ENCODE assay signal across 23 mouse cellular contexts in the genomic region with DNA sequence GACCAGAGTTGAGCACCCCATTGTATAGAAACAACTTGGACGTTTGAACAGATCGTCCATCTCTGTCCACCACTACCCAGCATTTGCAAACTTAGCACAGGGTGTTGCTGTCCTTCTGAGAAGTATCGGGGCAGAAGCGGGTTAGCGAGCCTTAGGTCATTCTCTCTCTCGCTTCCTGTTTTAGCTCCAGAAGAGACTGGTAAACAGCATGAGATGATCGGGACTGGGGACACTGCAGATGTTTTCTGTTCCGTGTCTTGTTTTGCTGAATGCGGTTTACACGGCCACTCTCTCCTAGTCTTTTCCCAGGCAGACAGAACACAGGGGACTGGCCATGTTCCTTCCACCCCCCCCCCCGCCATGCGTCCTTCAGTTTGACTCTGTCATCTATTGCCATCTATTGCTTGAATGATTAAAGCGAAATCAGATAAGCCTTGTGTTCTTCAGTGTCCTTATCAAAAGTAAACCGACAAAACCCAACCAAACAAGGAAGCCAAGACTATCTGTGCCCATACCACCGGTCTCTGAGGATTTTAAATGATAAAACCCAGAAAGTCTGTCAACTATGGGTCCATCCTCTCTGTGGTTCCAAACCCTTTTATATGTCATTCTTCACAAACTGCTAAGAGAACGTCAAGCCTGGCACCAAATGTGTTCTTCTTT. TPM values are rescaled to one million over a fixed set of nuclear protein-coding genes. Genes with fewer than 3 reads are reported as not detected.
DNase-seq lines count a peak whose midpoint lies in the region; TF ChIP-seq lines count a peak whose summit lies in the region.
"Had no signal": no experiment of that assay in that cellular context is flagged by ENCODE, and none has a peak within 500 bp of the region (broad histone marks: within the 10 kb centered on the region; RNA-seq: fewer than 3 reads in every experiment).

No protein-coding gene starts in this region.

- TF ChIP-seq POLR2A in spleen, adult 2 months (IDR thresholded peaks at IDR 0.05; ENCODE audit: low read depth, low read length) = no peak
- no peak for TF ChIP-seq POLR2A in cortical plate, adult 2 months (IDR thresholded peaks at IDR 0.05; ENCODE audit: extremely low read depth, insufficient read depth, low read length)

- H3K27me3 ChIP-seq in spleen, adult 2 months (ENCODE audit: control insufficient read depth, insufficient read depth, low read length) = no peaks in the 10 kb centered on the region
- no peaks in the 10 kb centered on the region for H3K27me3 ChIP-seq in splenic B cell, adult 2 months (ENCODE audit: control insufficient read depth, insufficient read depth, low read length, poor library complexity, severe bottlenecking)

- H3K4me1 ChIP-seq in spleen, adult 2 months (ENCODE audit: control insufficient read depth, insufficient read depth, insufficient read length) = peaks cover 6% of the 10 kb centered on the region; the same call in 1 of the 2 replicates
- no peaks in the 10 kb centered on the region for H3K4me1 ChIP-seq in cortical plate, adult 2 months (ENCODE audit: control insufficient read depth, insufficient read depth, low read length)
- H3K4me1 ChIP-seq: forebrain, embryonic 12.5 days; hindbrain, embryonic 15.5 days; midbrain, embryonic 10.5 days had no signal

- 54% methylated on average over 16 of the region's 16 CpGs for WGBS in spleen, adult 2 months

- H3K27ac ChIP-seq in spleen, adult 2 months (ENCODE audit: insufficient read depth, low read length) = peak overlapping the region; percentile 40; the same call in 1 of the 2 replicates
- peak overlapping the region; percentile 19; the same call in 1 of the 2 replicates for H3K27ac ChIP-seq in cortical plate, adult 2 months (ENCODE audit: insufficient read depth, low read length)
- H3K27ac ChIP-seq: forebrain, embryonic 12.5 days; heart, embryonic 13.5 days; hindbrain, embryonic 15.5 days; kidney, embryonic 15.5 days; limb, embryonic 10.5 days; midbrain, embryonic 10.5 days; neural tube, embryonic 13.5 days had no signal

- no peak overlapping the region for H3K4me3 ChIP-seq in spleen, adult 2 months (ENCODE audit: extremely low read depth, insufficient read depth, insufficient read length)
- no peak overlapping the region for H3K4me3 ChIP-seq in cortical plate, adult 2 months (ENCODE audit: insufficient read depth, low read length)
- H3K4me3 ChIP-seq: forebrain, embryonic 12.5 days; heart, embryonic 13.5 days; hindbrain, embryonic 15.5 days; kidney, embryonic 15.5 days; limb, embryonic 10.5 days; midbrain, embryonic 10.5 days; neural tube, embryonic 13.5 days had no signal

- no peaks in the 10 kb centered on the region for H3K36me3 ChIP-seq in spleen, adult 2 months (ENCODE audit: control insufficient read depth, insufficient read depth, low read length)
- H3K36me3 ChIP-seq in splenic B cell, adult 2 months (ENCODE audit: control insufficient read depth, insufficient read depth, low read length, poor library complexity, severe bottlenecking) = no peaks in the 10 kb centered on the region
- H3K36me3 ChIP-seq: forebrain, embryonic 12.5 days; heart, embryonic 13.5 days; hindbrain, embryonic 15.5 days; kidney, embryonic 15.5 days; limb, embryonic 10.5 days; midbrain, embryonic 10.5 days; neural tube, embryonic 13.5 days had no signal

- DNase-seq in heart, adult 18-20 months = peak; percentile 13 to 60
- DNase-seq in heart, adult 8-10 months (ENCODE audit: low spot score) = no peak
- DNase-seq in spleen, adult 2 months (ENCODE audit: low read depth in 1 of 2, low spot score in 2 of 2) = peak in 1 of 2 experiments; percentile 15
- DNase-seq in spleen, adult 12 weeks (ENCODE audit: low spot score) = no peak
- peak; percentile 49 for DNase-seq in splenic B cell, adult 2 months (ENCODE audit: low read depth, low spot score)
- no peak for DNase-seq in frontal cortex, postnatal 10 days (ENCODE audit: low spot score in 2 of 2)
- no peak for DNase-seq in left cerebral cortex, adult 9 months (ENCODE audit: low spot score in 2 of 2)
- DNase-seq: adrenal gland, postnatal 36 days; cerebellum, postnatal 14 days; gastrocnemius, postnatal 25 days; heart, postnatal 36 days; right cerebral cortex, postnatal 14 days had no signal

- TF ChIP-seq CTCF in spleen, adult 2 months (IDR thresholded peaks at IDR 0.05; ENCODE audit: extremely low read depth, insufficient read depth, insufficient read length, insufficient replicate concordance) = no peak
- no peak for TF ChIP-seq CTCF in cortical plate, adult 2 months (IDR thresholded peaks at IDR 0.05; ENCODE audit: extremely low read depth, insufficient read depth, low read length)

RNA-seq across cellular contexts. Expression of gene Dusp12, which starts 13.2 kb away (rescaled TPM):
- 1 to 10 TPM; 8.1 to 8.3 TPM for total RNA-seq in heart, adult 18-20 months (2021)
- 1 to 10 TPM; 7.6 to 8.9 (median 8.3) TPM for total RNA-seq in heart, adult 8-10 months (2022)
- polyA plus RNA-seq in spleen, adult 2 months (2012; rRNA removed) = 11.0 and 15.0 TPM in 2 replicates
- polyA plus RNA-seq in cortical plate, adult 2 months (2012; rRNA removed) = 32.0 and 32.5 TPM in 2 replicates

RNA-seq across cellular contexts. Expression of gene Gm26620, which starts 13.7 kb away (rescaled TPM):
- under 1 TPM; 0.45 to 0.49 TPM for total RNA-seq in heart, adult 18-20 months (2021)
- under 1 TPM in 3 of 4 experiments, not detected in 1; 0.44 to 0.68 (median 0.57) TPM for total RNA-seq in heart, adult 8-10 months (2022)
- 0.44 and 1.2 TPM in 2 replicates for polyA plus RNA-seq in spleen, adult 2 months (2012; rRNA removed)
- polyA plus RNA-seq in cortical plate, adult 2 months (2012; rRNA removed) = 0.81 and 0.83 TPM in 2 replicates
- polyA plus RNA-seq: forebrain, embryonic 12.5 days had no signal

RNA-seq across cellular contexts. Expression of gene Fcrlb, which starts 14.2 kb away (rescaled TPM):
- not detected for total RNA-seq in heart, adult 18-20 months (2021)
- total RNA-seq in heart, adult 8-10 months (2022) = not detected
- 1.5 and 2.5 TPM in 2 replicates for polyA plus RNA-seq in spleen, adult 2 months (2012; rRNA removed)
- 1.0 and 1.1 TPM in 2 replicates for polyA plus RNA-seq in cortical plate, adult 2 months (2012; rRNA removed)
- total RNA-seq: adrenal gland, postnatal 36 days; gastrocnemius, postnatal 25 days; heart, postnatal 36 days had no signal
- polyA plus RNA-seq: forebrain, embryonic 12.5 days; heart, embryonic 13.5 days; kidney, embryonic 15.5 days; limb, embryonic 10.5 days; midbrain, embryonic 10.5 days; stomach, embryonic 16.5 days had no signal

RNA-seq across cellular contexts. Expression of gene Fcrla, which starts 28.8 kb away (rescaled TPM):
- 1 to 10 TPM in 1 of 2 experiments, under 1 TPM in 1; 0.22 to 2.7 TPM for total RNA-seq in heart, adult 18-20 months (2021)
- 1 to 10 TPM in 1 of 4 experiments, under 1 TPM in 2, not detected in 1; 0.75 to 1.1 (median 0.86) TPM for total RNA-seq in heart, adult 8-10 months (2022)
- 116 and 142 TPM in 2 replicates for polyA plus RNA-seq in spleen, adult 2 months (2012; rRNA removed)
- 0.08 TPM in 1 of 2 replicates, not detected in the other for polyA plus RNA-seq in cortical plate, adult 2 months (2012; rRNA removed)
- total RNA-seq: gastrocnemius, postnatal 25 days; left cerebral cortex, adult 18-20 months had no signal
- polyA plus RNA-seq: forebrain, embryonic 12.5 days; hindbrain, embryonic 15.5 days; intestine, embryonic 16.5 days; kidney, embryonic 15.5 days; limb, embryonic 10.5 days; midbrain, embryonic 10.5 days; neural tube, embryonic 13.5 days had no signal

RNA-seq across cellular contexts. Expression of gene Atf6, which starts 31.0 kb away (rescaled TPM):
- 10 to 100 TPM; 66.1 to 66.3 TPM for total RNA-seq in heart, adult 18-20 months (2021)
- total RNA-seq in heart, adult 8-10 months (2022) = 10 to 100 TPM; 70.6 to 81.4 (median 76.4) TPM
- 9.6 and 10.2 TPM in 2 replicates for polyA plus RNA-seq in spleen, adult 2 months (2012; rRNA removed)
- polyA plus RNA-seq in cortical plate, adult 2 months (2012; rRNA removed) = 25.9 and 27.7 TPM in 2 replicates

Comparison
In these comparisons a context has a peak if more than half of its experiments do, and no peak if none do; other contexts are left out.
1. DNase-seq: peak in heart, adult 18-20 months (2 of 2) and splenic B cell, adult 2 months (single experiment); none in heart, adult 8-10 months (single experiment), spleen, adult 12 weeks (single experiment), frontal cortex, postnatal 10 days (0 of 2) and left cerebral cortex, adult 9 months (0 of 2).